Mouse (Mus musculus) lung, embryonic 16.5 days (tissue): ENCODE results near the gene Slc25a33. TPM values are rescaled to one million over a fixed set of nuclear protein-coding genes. Genes with fewer than 3 reads are reported as not detected.

Experiments
- ATAC-seq: fragments of 200-750 bp; cut with Nextera tagmentation; 2 replicates; pipeline ENCODE4 v1.8.0; 2017; ENCODE audit warnings: low read depth, mild to moderate bottlenecking, moderate library complexity
- H3K27ac ChIP-seq: fragments of 300-500 bp; sonication (generic); 2 replicates; pipeline ENCODE4 v1.5.1; 2014; ENCODE audit warnings: mild to moderate bottlenecking, control low read depth, low read length
- H3K27me3 ChIP-seq: fragments of 300-500 bp; sonication (generic); 2 replicates; pipeline ENCODE4 v1.6.1; 2014; ENCODE audit warnings: low read depth, low read length, mixed read lengths; ENCODE audit not compliant: control insufficient read depth, insufficient read depth
- H3K36me3 ChIP-seq: fragments of 300-500 bp; sonication (generic); 2 replicates; pipeline ENCODE4 v1.6.1; 2014; ENCODE audit warnings: low read length; ENCODE audit not compliant: control insufficient read depth, insufficient read depth
- H3K4me1 ChIP-seq: fragments of 300-500 bp; sonication (generic); replicated peaks from 2 replicates; pipeline ENCODE4 v1.6.1; 2014; ENCODE audit warnings: low read length, mixed read lengths; ENCODE audit not compliant: control insufficient read depth, insufficient read depth
- H3K4me2 ChIP-seq: fragments of 300-500 bp; sonication (generic); 2 replicates; pipeline ENCODE4 v1.6.1; 2014; ENCODE audit warnings: low read depth, low read length, control low read depth
- H3K4me3 ChIP-seq: fragments of 300-500 bp; sonication (generic); 2 replicates; pipeline ENCODE4 v1.5.1; 2014; ENCODE audit warnings: mild to moderate bottlenecking, low read length, control low read depth
- H3K9ac ChIP-seq: fragments of 300-500 bp; sonication (generic); 2 replicates; pipeline ENCODE4 v1.6.1; 2014; ENCODE audit warnings: low read length, control low read depth
- H3K9me3 ChIP-seq: fragments of 300-500 bp; sonication (generic); 2 replicates; pipeline ENCODE4 v1.6.1; 2016; ENCODE audit warnings: low read length; ENCODE audit not compliant: control insufficient read depth
- WGBS: fragments of 180-500 bp; shearing (Covaris S2); extraction: QIAGEN DNeasy Blood & Tissue Kit; methylation state at CpG from one replicate; pipeline ENCODE4 v1.1.7; 2014; 5-methylcytosine and 5-hydroxymethylcytosine counted together
- polyA plus RNA-seq: library from polyadenylated mRNA; unstranded; fragments of >200 nt; fragmentation: Nextera tagmentation; extraction: Ambion mirVana; gene quantifications from 2 replicates; pipeline ENCODE4 v1.2.1, GENCODE M21; 2015

Slc25a33 gene
- polyA plus RNA-seq, 1 experiment from 2014 or later = 5.8 TPM

DNA sequence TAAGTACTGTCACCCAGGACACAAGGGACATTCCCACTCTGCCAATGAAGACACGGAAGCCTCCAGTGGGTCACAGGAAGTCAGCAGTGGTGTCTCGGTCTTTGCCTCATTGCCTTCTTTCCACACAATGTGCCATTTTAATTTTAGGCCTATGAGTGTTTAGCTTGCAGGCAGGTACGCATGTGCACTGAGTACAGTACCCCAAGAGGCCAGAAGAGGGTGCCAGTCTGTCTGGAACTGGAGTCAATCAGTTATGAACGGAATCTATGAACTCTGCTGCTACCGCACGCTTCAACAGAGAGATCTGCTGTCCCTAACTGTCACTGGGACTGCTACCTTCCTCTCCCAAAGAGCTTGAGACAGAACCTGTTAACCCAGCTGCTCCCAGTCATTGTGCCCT lies 54.4 kb downstream of the Slc25a33 start:
- Histone ChIP-seq H3K9me3 (no peaks in the 10 kb centered on the region), H3K4me2 (no peak overlapping the region), H3K4me1 (no peaks in the 10 kb centered on the region), H3K4me3 (no peak overlapping the region), H3K27me3 (no peaks in the 10 kb centered on the region), H3K27ac (no peak overlapping the region), H3K9ac (no peak overlapping the region), H3K36me3 (peaks cover 43% of the 10 kb centered on the region)
- WGBS = 69% methylated on average over 6 of the region's 6 CpGs
- no peak for ATAC-seq

DNA sequence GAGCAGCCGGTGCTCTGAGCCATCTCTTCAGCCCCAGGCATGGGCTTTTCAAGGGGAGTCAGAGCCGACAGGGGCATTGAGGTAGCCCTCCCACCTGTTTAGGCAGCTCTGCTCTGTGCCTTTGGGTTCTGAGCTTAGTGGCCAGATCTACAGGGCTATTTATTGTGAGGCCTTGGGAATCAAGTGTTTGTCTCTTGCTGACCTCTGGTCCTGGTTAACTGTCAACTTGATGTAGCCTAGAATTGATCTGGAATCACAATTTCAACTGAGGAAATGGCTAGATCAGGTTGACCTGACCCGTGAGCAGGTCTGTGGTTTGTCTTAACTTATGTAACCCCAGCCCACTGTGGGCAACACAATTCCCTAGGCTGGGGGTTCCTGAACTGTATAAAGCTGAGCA lies 59.5 kb downstream of the Slc25a33 start:
- no peak overlapping the region for H3K4me2 ChIP-seq
- no peak overlapping the region for H3K27ac ChIP-seq
- peaks cover 24% of the 10 kb centered on the region for H3K36me3 ChIP-seq
- no peaks in the 10 kb centered on the region for H3K4me1 ChIP-seq
- 72% methylated on average over 3 of the region's 3 CpGs for WGBS
- ATAC-seq = no peak
- H3K27me3 ChIP-seq = no peaks in the 10 kb centered on the region
- no peak overlapping the region for H3K9ac ChIP-seq
- H3K9me3 ChIP-seq = no peaks in the 10 kb centered on the region
- H3K4me3 ChIP-seq = no peak overlapping the region

DNA sequence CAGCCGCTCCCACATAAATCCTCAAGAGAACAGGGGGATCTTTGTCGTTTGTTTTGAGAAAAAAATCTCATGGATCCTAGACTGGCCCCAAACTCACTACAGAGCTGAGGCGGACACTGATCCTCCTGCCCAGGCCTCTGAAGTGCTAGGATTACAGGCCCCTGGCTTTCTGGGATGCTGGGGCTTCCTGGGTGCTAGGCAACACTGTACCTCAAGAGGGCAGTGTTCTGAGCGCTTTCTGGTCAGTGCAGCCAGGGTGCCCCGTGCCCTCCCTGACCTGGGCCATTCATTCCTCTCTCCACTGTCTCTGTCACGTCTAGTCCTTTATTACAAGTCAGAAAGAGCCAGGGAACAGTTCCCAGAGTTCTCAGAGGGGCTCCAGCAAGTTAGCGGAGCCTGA lies 62.1 kb downstream of the Slc25a33 start:
- WGBS = 28% methylated on average over 7 of the region's 7 CpGs

DNA sequence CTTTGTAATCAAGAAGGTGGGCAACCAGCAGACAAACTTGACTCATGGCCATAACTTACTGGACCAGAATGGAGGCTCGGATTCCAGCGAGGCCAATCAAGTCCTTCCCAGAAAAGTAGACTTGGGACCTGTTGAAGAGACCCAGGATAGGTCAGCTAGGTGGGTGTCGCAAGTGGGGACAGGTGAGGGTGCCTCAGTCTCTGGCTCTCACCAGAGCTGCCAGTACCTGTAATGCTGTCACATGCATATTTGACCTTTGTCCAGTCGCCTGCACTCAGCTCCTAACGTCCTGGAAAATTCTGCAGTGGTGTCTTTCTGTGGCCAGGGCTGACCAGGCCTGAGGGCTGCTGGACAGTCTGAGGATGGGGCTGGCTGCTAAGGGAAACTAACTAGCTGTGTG lies 62.6 kb downstream of the Slc25a33 start:
- Histone ChIP-seq H3K36me3 (peaks cover 9% of the 10 kb centered on the region), H3K27me3 (no peaks in the 10 kb centered on the region), H3K4me2 (no peak overlapping the region), H3K27ac (no peak overlapping the region), H3K4me3 (no peak overlapping the region), H3K4me1 (no peaks in the 10 kb centered on the region), H3K9ac (no peak overlapping the region), H3K9me3 (no peaks in the 10 kb centered on the region)
- no peak for ATAC-seq
- 84% methylated on average over 5 of the region's 5 CpGs for WGBS

More for the DNA sequence above, 62.1 kb downstream of the Slc25a33 start:
- H3K36me3 ChIP-seq = peaks cover 14% of the 10 kb centered on the region
- H3K9ac ChIP-seq = no peak overlapping the region
- H3K27me3 ChIP-seq = no peaks in the 10 kb centered on the region
- H3K4me2 ChIP-seq = no peak overlapping the region
- H3K27ac ChIP-seq = no peak overlapping the region
- no peak for ATAC-seq
- H3K4me3 ChIP-seq = no peak overlapping the region
- no peaks in the 10 kb centered on the region for H3K9me3 ChIP-seq
- H3K4me1 ChIP-seq = no peaks in the 10 kb centered on the region

DNA sequence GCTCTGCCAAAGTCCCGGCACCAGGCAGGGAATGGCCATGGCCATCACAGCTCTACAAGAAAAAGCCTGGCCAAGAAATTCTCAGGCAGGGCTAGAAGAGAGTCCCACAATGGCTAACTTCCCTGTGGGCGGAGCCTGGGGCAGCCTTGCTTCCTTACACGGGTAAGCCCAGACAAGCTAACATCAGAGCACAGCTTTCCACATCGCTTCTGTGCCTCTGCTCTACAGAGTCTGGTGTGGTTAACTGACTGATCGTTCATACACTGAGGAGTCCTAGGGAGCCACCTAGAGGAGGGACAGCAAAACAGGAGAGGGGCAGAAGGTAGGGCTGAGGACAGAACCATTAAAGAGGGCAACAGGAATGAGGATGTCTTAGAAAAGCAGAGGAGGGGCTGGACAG lies 63.6 kb downstream of the Slc25a33 start:
- Histone ChIP-seq H3K4me2 (no peak overlapping the region), H3K27me3 (no peaks in the 10 kb centered on the region), H3K4me3 (no peak overlapping the region), H3K36me3 (peaks cover 3% of the 10 kb centered on the region; the same call in 1 of the 2 replicates), H3K9ac (no peak overlapping the region), H3K9me3 (no peaks in the 10 kb centered on the region), H3K4me1 (no peaks in the 10 kb centered on the region), H3K27ac (no peak overlapping the region)
- ATAC-seq = peak; percentile 82
- WGBS = 22% methylated on average over 5 of the region's 5 CpGs

DNA sequence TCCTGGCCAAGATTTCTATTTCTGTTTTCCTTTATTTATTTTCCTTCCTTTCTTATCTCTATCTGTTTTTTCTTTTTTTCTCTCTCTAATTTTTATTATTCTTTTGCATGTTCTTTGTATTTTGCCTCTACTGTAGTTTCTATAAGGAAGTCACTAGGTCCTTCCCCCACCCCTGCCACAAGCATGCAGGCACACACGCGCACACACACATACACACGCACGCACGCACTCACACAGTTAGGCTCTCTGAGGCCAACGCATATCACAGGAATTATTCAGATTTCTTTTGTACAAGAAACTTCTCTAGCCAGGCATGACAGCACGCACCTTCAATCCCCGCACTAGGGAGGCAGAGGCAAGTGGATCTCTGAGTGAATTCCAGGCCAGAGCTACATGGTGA lies 68.1 kb downstream of the Slc25a33 start:
- no peaks in the 10 kb centered on the region for H3K4me1 ChIP-seq
- no peak overlapping the region for H3K4me2 ChIP-seq
- H3K27ac ChIP-seq = no peak overlapping the region
- no peaks in the 10 kb centered on the region for H3K27me3 ChIP-seq
- H3K36me3 ChIP-seq = no peaks in the 10 kb centered on the region
- H3K4me3 ChIP-seq = no peak overlapping the region
- WGBS = 90% methylated on average over 8 of the region's 8 CpGs
- no peak overlapping the region for H3K9ac ChIP-seq
- no peak for ATAC-seq
- H3K9me3 ChIP-seq = no peaks in the 10 kb centered on the region

DNA sequence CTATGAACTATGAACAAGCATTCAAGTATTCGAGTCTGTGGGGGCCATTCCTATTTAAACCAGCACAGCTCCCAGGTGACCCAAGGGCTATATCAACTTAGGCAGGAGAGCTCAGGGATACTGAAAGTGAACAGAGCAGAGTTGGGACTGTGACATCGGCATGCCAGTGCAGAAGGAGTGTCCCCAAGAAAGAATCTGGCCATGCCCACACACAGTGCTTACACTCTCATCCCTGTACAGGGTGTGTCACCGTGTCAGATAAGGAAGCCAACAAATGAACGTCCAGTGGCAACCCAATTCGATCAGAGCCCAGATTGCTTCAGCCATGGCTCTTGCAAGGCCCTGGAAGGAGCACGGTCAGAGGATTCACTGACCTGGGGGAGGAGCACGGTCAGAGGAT lies 68.8 kb downstream of the Slc25a33 start:
- Histone ChIP-seq H3K27me3 (no peaks in the 10 kb centered on the region), H3K27ac (no peak overlapping the region), H3K4me1 (no peaks in the 10 kb centered on the region), H3K4me2 (no peak overlapping the region), H3K4me3 (no peak overlapping the region), H3K36me3 (no peaks in the 10 kb centered on the region), H3K9ac (no peak overlapping the region), H3K9me3 (no peaks in the 10 kb centered on the region)
- ATAC-seq = no peak
- 52% methylated on average over 7 of the region's 7 CpGs for WGBS

DNA sequence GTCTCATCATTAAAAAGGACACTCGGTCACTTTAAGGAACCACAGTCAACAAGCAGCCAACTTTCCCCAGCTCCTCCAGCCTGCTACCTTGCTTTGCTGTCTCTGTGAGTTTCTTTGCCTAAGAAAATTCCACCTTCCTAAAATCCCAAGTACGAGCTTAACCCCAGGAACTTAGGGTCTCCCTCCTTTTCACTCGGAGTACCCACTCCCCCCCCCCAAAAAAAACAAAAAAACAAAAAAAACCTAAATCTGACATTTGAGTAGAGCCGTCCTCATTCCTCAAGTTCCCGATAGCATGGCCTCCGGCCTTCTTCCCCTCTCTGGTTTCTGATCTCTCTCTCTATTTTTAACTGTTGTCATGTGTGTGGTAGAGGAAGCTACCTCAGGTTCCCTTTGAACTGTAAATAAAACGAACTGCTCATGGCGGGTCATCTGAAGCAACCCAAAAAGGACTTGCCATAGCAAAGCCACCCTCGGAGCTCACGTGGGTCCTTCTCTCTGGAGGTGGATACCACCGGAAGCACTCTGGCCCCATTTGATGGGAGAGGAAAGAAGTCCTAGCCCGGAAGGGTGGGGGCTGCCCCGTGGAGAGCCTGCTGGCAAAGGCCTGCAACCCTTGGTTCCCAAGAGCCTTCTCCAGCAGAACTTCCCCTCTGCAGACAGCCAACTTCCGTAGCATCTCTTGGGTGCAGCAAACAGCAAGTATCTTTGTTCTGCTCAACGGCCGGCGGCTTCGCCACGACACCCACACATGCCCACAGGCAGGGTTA lies 71.7 kb downstream of the Slc25a33 start, which contains the start of gene Pik3cd:
TSS of gene Pik3cd (minus strand) at position 362 of the 770 bp plus-strand sequence.
- no peaks in the 10 kb centered on the region for H3K27me3 ChIP-seq
- no peak within 1 kb of the TSS for H3K4me2 ChIP-seq
- H3K9ac ChIP-seq = no peak within 1 kb of the TSS
- H3K27ac ChIP-seq = no peak within 1 kb of the TSS
- no peaks in the 10 kb centered on the region for H3K9me3 ChIP-seq
- H3K4me1 ChIP-seq = no peaks in the 10 kb centered on the region; the same call in 1 of the 2 replicates
- no peak within 1 kb of the TSS for H3K4me3 ChIP-seq
- WGBS = 64% methylated on average over 19 of the region's 19 CpGs
- no peak for ATAC-seq
- no peaks in the 10 kb centered on the region for H3K36me3 ChIP-seq

DNA sequence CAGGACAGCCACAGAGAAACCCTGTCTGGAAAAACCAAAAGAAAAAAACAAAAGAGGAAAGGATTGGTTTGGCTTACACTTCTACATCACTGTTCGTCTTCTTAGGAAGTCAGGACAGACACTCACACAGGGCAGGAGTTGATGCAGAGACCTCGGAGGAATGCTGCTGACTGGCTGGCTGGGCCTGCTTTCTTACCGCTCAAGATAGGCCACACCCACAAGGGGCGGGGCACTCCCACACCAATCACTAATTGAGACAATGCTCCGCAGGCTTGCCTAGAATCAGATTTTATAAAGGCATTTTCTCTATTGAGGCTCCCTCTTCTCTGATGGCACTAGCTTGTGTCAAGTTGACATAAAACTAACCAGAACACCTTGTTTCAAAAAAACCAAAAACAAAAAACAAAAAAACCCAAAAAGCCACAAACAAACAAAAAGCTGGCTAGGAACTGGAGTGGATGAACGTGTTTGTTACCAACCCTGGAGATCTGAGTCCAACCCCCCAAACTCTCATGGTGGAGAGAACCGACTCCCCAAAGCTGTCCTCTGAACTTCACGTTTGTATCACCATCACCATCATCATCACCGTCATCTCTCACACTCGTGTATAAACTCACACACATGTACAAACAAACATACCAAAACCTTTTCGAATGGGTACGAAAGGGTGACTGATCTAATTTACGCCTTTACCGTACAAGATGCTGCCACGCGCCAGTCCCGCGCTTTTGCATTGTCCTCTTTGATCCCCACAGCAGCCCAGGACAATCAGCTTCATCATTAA lies 72.5 kb downstream of the Slc25a33 start:
- no peak overlapping the region for H3K4me3 ChIP-seq
- H3K4me1 ChIP-seq = no peaks in the 10 kb centered on the region; the same call in 1 of the 2 replicates
- H3K27me3 ChIP-seq = no peaks in the 10 kb centered on the region
- H3K36me3 ChIP-seq = no peaks in the 10 kb centered on the region
- ATAC-seq = no peak
- H3K9ac ChIP-seq = no peak overlapping the region
- H3K4me2 ChIP-seq = no peak overlapping the region
- H3K27ac ChIP-seq = no peak overlapping the region
- no peaks in the 10 kb centered on the region for H3K9me3 ChIP-seq
- 55% methylated on average over 18 of the region's 18 CpGs for WGBS
